Mouse (Mus musculus): ENCODE measurements around the gene Apoc3. TPM values are rescaled to one million over a fixed set of nuclear protein-coding genes. Genes with fewer than 3 reads are reported as not detected.

The Apoc3 gene
- polyA plus RNA-seq (2015; fragmentation: Nextera tagmentation; extraction: Ambion mirVana) = not detected in 2 replicates

- no peak within 1 kb of the TSS for H3K4me2 ChIP-seq (ENCODE audit: low read length)
- H3K9ac ChIP-seq (ENCODE audit: low read depth, low read length) = no peak within 1 kb of the TSS
- H3K4me3 ChIP-seq (ENCODE audit: low read depth, low read length) = no peak within 1 kb of the TSS
- no peaks in the 10 kb centered on the region for H3K27me3 ChIP-seq (ENCODE audit: control insufficient read depth, insufficient read depth, low read depth, low read length)
- no peaks in the 10 kb centered on the region for H3K9me3 ChIP-seq (replicated peaks; ENCODE audit: control insufficient read depth, low read length, poor library complexity, severe bottlenecking)
- H3K36me3 ChIP-seq (ENCODE audit: control insufficient read depth, insufficient read depth, low read length) = no peaks in the 10 kb centered on the region
- no peak within 1 kb of the TSS for H3K27ac ChIP-seq (ENCODE audit: low read length)
- ATAC-seq = no peak
- H3K4me1 ChIP-seq (ENCODE audit: control insufficient read depth, insufficient read depth, low read length) = peaks cover 6% of the 10 kb centered on the region
Measured at GRCm38 (mm10) chr9:46235596-46235648, at the start of gene Apoc3. TSS of gene Apoc3 (minus strand) at chr9:46235636.

- WGBS = under 1% methylated on average over 55 of the region's 55 CpGs
- Histone ChIP-seq H3K27me3 (ENCODE audit: control insufficient read depth, insufficient read depth, low read depth, low read length) (no peaks in the 10 kb centered on the region), H3K9ac (ENCODE audit: low read depth, low read length) (peak within 1 kb of the TSS; percentile 89), H3K4me1 (ENCODE audit: control insufficient read depth, insufficient read depth, low read length) (peaks cover 8% of the 10 kb centered on the region), H3K9me3 (replicated peaks; ENCODE audit: control insufficient read depth, low read length, poor library complexity, severe bottlenecking) (no peaks in the 10 kb centered on the region), H3K27ac (ENCODE audit: low read length) (peak within 1 kb of the TSS; percentile 81), H3K4me2 (ENCODE audit: low read length) (peak within 1 kb of the TSS; percentile 84), H3K4me3 (ENCODE audit: low read depth, low read length) (peak within 1 kb of the TSS; percentile 91), H3K36me3 (ENCODE audit: control insufficient read depth, insufficient read depth, low read length) (peaks cover 38% of the 10 kb centered on the region)
- ATAC-seq = peak; percentile 90
Measured at GRCm38 (mm10) chr9:46282631-46283436, 47.4 kb upstream of the Apoc3 start, which contains the start of gene Bud13. TSS of gene Bud13 (plus strand) at chr9:46283008.

GRCm38 (mm10) chr9:46274494-46274893, 39.1 kb upstream of the Apoc3 start:
- peaks cover 6% of the 10 kb centered on the region for H3K4me1 ChIP-seq (ENCODE audit: control insufficient read depth, insufficient read depth, low read length)
- 94% methylated on average over 9 of the region's 9 CpGs for WGBS
- ATAC-seq = no peak
- H3K4me3 ChIP-seq (ENCODE audit: low read depth, low read length) = no peak overlapping the region
- H3K36me3 ChIP-seq (ENCODE audit: control insufficient read depth, insufficient read depth, low read length) = peaks cover 32% of the 10 kb centered on the region
- no peak overlapping the region for H3K27ac ChIP-seq (ENCODE audit: low read length)
- peaks cover 10% of the 10 kb centered on the region for H3K27me3 ChIP-seq (ENCODE audit: control insufficient read depth, insufficient read depth, low read depth, low read length)
- H3K9ac ChIP-seq (ENCODE audit: low read depth, low read length) = no peak overlapping the region
- no peaks in the 10 kb centered on the region for H3K9me3 ChIP-seq (replicated peaks; ENCODE audit: control insufficient read depth, low read length, poor library complexity, severe bottlenecking)
- no peak overlapping the region for H3K4me2 ChIP-seq (ENCODE audit: low read length)

GRCm38 (mm10) chr9:46272677-46273454, 37.4 kb upstream of the Apoc3 start, which contains the start of gene Zpr1:
TSS of gene Zpr1 (plus strand) at chr9:46273064.
- Histone ChIP-seq H3K9ac (ENCODE audit: low read depth, low read length) (peak within 1 kb of the TSS; percentile 74), H3K9me3 (replicated peaks; ENCODE audit: control insufficient read depth, low read length, poor library complexity, severe bottlenecking) (no peaks in the 10 kb centered on the region), H3K27ac (ENCODE audit: low read length) (peak within 1 kb of the TSS; percentile 59), H3K4me1 (ENCODE audit: control insufficient read depth, insufficient read depth, low read length) (peaks cover 6% of the 10 kb centered on the region), H3K4me3 (ENCODE audit: low read depth, low read length) (peak within 1 kb of the TSS; percentile 72), H3K27me3 (ENCODE audit: control insufficient read depth, insufficient read depth, low read depth, low read length) (peaks cover 15% of the 10 kb centered on the region), H3K36me3 (ENCODE audit: control insufficient read depth, insufficient read depth, low read length) (peaks cover 23% of the 10 kb centered on the region), H3K4me2 (ENCODE audit: low read length) (peak within 1 kb of the TSS; percentile 80)
- WGBS = 5% methylated on average over 42 of the region's 45 CpGs
- ATAC-seq = peak; percentile 97

GRCm38 (mm10) chr9:46272070-46272469, 36.6 kb upstream of the Apoc3 start:
- peaks cover 19% of the 10 kb centered on the region for H3K27me3 ChIP-seq (ENCODE audit: control insufficient read depth, insufficient read depth, low read depth, low read length)
- no peak overlapping the region for H3K4me3 ChIP-seq (ENCODE audit: low read depth, low read length)
- no peak overlapping the region for H3K27ac ChIP-seq (ENCODE audit: low read length)
- no peak overlapping the region for H3K4me2 ChIP-seq (ENCODE audit: low read length)
- no peaks in the 10 kb centered on the region for H3K9me3 ChIP-seq (replicated peaks; ENCODE audit: control insufficient read depth, low read length, poor library complexity, severe bottlenecking)
- H3K9ac ChIP-seq (ENCODE audit: low read depth, low read length) = no peak overlapping the region
- ATAC-seq = no peak
- peaks cover 16% of the 10 kb centered on the region for H3K36me3 ChIP-seq (ENCODE audit: control insufficient read depth, insufficient read depth, low read length)
- peaks cover 6% of the 10 kb centered on the region for H3K4me1 ChIP-seq (ENCODE audit: control insufficient read depth, insufficient read depth, low read length)
- WGBS = 86% methylated on average over 9 of the region's 9 CpGs

- Histone ChIP-seq H3K9ac (ENCODE audit: low read depth, low read length) (no peak overlapping the region), H3K27ac (ENCODE audit: low read length) (no peak overlapping the region), H3K9me3 (replicated peaks; ENCODE audit: control insufficient read depth, low read length, poor library complexity, severe bottlenecking) (no peaks in the 10 kb centered on the region), H3K4me1 (ENCODE audit: control insufficient read depth, insufficient read depth, low read length) (peaks cover 6% of the 10 kb centered on the region), H3K4me2 (ENCODE audit: low read length) (no peak overlapping the region), H3K4me3 (ENCODE audit: low read depth, low read length) (no peak overlapping the region), H3K36me3 (ENCODE audit: control insufficient read depth, insufficient read depth, low read length) (peaks cover 3% of the 10 kb centered on the region), H3K27me3 (ENCODE audit: control insufficient read depth, insufficient read depth, low read depth, low read length) (peaks cover 19% of the 10 kb centered on the region)
- WGBS = 94% methylated on average over 4 of the region's 4 CpGs
- ATAC-seq = no peak
Measured at GRCm38 (mm10) chr9:46270782-46271181, 35.3 kb upstream of the Apoc3 start.

- peaks cover 6% of the 10 kb centered on the region for H3K4me1 ChIP-seq (ENCODE audit: control insufficient read depth, insufficient read depth, low read length)
- no peak overlapping the region for H3K4me3 ChIP-seq (ENCODE audit: low read depth, low read length)
- H3K9ac ChIP-seq (ENCODE audit: low read depth, low read length) = no peak overlapping the region
- H3K27ac ChIP-seq (ENCODE audit: low read length) = no peak overlapping the region
- peaks cover 19% of the 10 kb centered on the region for H3K27me3 ChIP-seq (ENCODE audit: control insufficient read depth, insufficient read depth, low read depth, low read length)
- 86% methylated on average over 5 of the region's 5 CpGs for WGBS
- no peaks in the 10 kb centered on the region for H3K36me3 ChIP-seq (ENCODE audit: control insufficient read depth, insufficient read depth, low read length)
- no peaks in the 10 kb centered on the region for H3K9me3 ChIP-seq (replicated peaks; ENCODE audit: control insufficient read depth, low read length, poor library complexity, severe bottlenecking)
- no peak for ATAC-seq
- no peak overlapping the region for H3K4me2 ChIP-seq (ENCODE audit: low read length)
Measured at GRCm38 (mm10) chr9:46269125-46269524, 33.7 kb upstream of the Apoc3 start.

GRCm38 (mm10) chr9:46268343-46268873, 33.0 kb upstream of the Apoc3 start, which contains the start of gene Apoa5:
TSS of gene Apoa5 (plus strand) at chr9:46268633.
- Histone ChIP-seq H3K27ac (ENCODE audit: low read length) (no peak within 1 kb of the TSS), H3K4me2 (ENCODE audit: low read length) (no peak within 1 kb of the TSS), H3K36me3 (ENCODE audit: control insufficient read depth, insufficient read depth, low read length) (no peaks in the 10 kb centered on the region), H3K9me3 (replicated peaks; ENCODE audit: control insufficient read depth, low read length, poor library complexity, severe bottlenecking) (no peaks in the 10 kb centered on the region), H3K27me3 (ENCODE audit: control insufficient read depth, insufficient read depth, low read depth, low read length) (peaks cover 19% of the 10 kb centered on the region), H3K9ac (ENCODE audit: low read depth, low read length) (no peak within 1 kb of the TSS), H3K4me3 (ENCODE audit: low read depth, low read length) (no peak within 1 kb of the TSS), H3K4me1 (ENCODE audit: control insufficient read depth, insufficient read depth, low read length) (no peaks in the 10 kb centered on the region; the same call in 1 of the 2 replicates)
- WGBS = 62% methylated on average over 7 of the region's 7 CpGs
- no peak for ATAC-seq

- no peak overlapping the region for H3K9ac ChIP-seq (ENCODE audit: low read depth, low read length)
- no peaks in the 10 kb centered on the region for H3K36me3 ChIP-seq (ENCODE audit: control insufficient read depth, insufficient read depth, low read length)
- H3K4me3 ChIP-seq (ENCODE audit: low read depth, low read length) = no peak overlapping the region
- no peaks in the 10 kb centered on the region for H3K4me1 ChIP-seq (ENCODE audit: control insufficient read depth, insufficient read depth, low read length)
- H3K27me3 ChIP-seq (ENCODE audit: control insufficient read depth, insufficient read depth, low read depth, low read length) = peaks cover 5% of the 10 kb centered on the region
- no peak overlapping the region for H3K4me2 ChIP-seq (ENCODE audit: low read length)
- 85% methylated on average over 7 of the region's 7 CpGs for WGBS
- no peak for ATAC-seq
- no peaks in the 10 kb centered on the region for H3K9me3 ChIP-seq (replicated peaks; ENCODE audit: control insufficient read depth, low read length, poor library complexity, severe bottlenecking)
- H3K27ac ChIP-seq (ENCODE audit: low read length) = no peak overlapping the region
Measured at GRCm38 (mm10) chr9:46261131-46261530, 25.7 kb upstream of the Apoc3 start.

Data from midbrain, embryonic 16.5 days (tissue).